Mouse (Mus musculus): ENCODE measurements around the gene Serhl. TPM values are rescaled to one million over a fixed set of nuclear protein-coding genes. Genes with fewer than 3 reads are reported as not detected.
A peak's percentile ranks its signal among the peaks of the same experiment; 100 is the strongest.
"Not testable (repeated sequence)": the region's sequence is repeated elsewhere in the genome, so short reads cannot be mapped to it uniquely, and the experiment has no call there.

The Serhl gene
- polyA plus RNA-seq (2012; rRNA removed), result 106 and 124 TPM in 2 replicates

DNA sequence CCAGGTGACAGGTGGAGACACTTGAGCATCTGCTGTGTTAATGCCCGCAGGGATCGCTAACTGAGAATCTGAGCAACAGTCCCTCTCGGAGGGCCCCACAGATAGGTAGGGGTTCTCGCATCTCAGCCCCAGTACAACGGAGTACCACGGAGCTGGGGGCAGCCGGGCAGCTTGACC lies at the start of gene Serhl:
Gene Serhl (plus strand): TSS at position 78 of the 177 bp plus-strand sequence.
- no peak within 1 kb of the TSS for H3K4me3 ChIP-seq (ENCODE audit: insufficient read depth, low read depth, low read length)
- no peaks in the 10 kb centered on the region for H3K27me3 ChIP-seq (replicated peaks; ENCODE audit: control insufficient read depth, insufficient read depth, low read length)
- H3K36me3 ChIP-seq (ENCODE audit: control insufficient read depth, insufficient read depth, low read length), result no peaks in the 10 kb centered on the region
- WGBS, result 38% methylated on average over 7 of the region's 7 CpGs
- H3K4me1 ChIP-seq (ENCODE audit: control insufficient read depth, insufficient read depth, low read length), result no peaks in the 10 kb centered on the region
- no peak within 1 kb of the TSS for H3K27ac ChIP-seq (ENCODE audit: insufficient read depth, low read depth, low read length)
- TF ChIP-seq POLR2A (IDR thresholded peaks at IDR 0.05; ENCODE audit: low read depth, low read length), result no peak
- no peak for TF ChIP-seq CTCF (conservative IDR thresholded peaks at IDR 0.05; ENCODE audit: insufficient read depth, insufficient read length, low read depth, low read length)
- DNase-seq, result no peak

DNA sequence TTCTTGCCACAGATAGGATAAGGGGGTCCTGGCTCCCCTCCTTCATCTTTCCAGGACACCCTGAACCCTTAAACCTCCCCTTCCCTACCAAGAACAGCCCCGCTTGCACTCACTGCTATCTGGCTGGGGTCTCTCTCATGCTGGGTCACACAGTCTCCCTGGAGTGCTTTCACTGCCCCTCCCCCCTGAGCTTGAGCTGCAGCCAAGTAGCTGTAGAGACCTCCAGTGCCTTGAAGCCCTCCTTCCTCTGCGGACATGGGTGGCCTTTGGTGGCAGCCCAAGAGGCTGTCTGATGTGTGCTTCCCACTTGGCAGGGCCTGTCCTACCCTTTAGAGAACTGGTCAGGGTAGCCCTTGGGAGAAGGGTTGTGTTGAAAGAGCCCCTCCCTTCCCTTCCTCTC lies 49.1 kb upstream of the Serhl start:
- TF ChIP-seq POLR2A (IDR thresholded peaks at IDR 0.05; ENCODE audit: low read depth, low read length), result no peak
- TF ChIP-seq CTCF (conservative IDR thresholded peaks at IDR 0.05; ENCODE audit: insufficient read depth, insufficient read length, low read depth, low read length), result no peak
- 80% methylated on average over 2 of the region's 2 CpGs for WGBS
- Histone ChIP-seq H3K36me3 (ENCODE audit: control insufficient read depth, insufficient read depth, low read length) (no peaks in the 10 kb centered on the region), H3K4me1 (ENCODE audit: control insufficient read depth, insufficient read depth, low read length) (no peaks in the 10 kb centered on the region), H3K27me3 (replicated peaks; ENCODE audit: control insufficient read depth, insufficient read depth, low read length) (no peaks in the 10 kb centered on the region), H3K4me3 (ENCODE audit: insufficient read depth, low read depth, low read length) (no peak overlapping the region), H3K27ac (ENCODE audit: insufficient read depth, low read depth, low read length) (no peak overlapping the region)
- peak; percentile 21 for DNase-seq

DNA sequence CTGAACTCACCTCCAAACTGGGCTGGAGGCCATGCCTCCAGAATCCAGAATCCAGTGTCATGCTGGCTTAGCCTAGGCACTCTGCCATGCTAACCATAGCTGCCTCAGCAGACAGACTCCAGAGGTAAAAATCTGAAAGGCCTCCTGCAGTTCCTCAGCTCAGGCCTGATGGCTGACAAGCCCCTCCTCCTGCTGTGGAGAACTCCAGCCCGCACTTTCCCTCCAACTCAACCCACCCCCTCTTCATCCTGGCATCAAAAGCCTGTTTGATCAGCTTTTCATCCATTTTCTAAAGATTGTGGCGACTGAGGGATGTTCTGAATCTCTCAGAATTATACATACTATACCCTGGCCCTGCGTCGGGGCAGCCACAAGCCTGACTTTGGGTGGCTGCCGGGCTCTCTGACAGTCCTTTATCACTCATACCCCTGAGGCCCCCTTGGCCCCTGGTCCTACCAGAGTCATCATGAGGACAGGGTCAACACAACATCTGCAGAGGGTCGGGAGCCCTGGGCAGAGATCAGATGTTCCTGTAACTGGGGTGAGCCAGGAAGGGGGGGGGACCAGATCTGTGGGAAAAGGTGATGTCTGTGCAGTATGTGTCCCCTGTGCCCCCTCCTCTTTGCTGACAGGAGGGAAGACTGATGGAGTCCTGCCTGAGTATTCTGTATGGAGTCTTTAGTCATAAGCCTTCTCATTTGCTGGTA lies 46.5 kb upstream of the Serhl start:
- 53% methylated on average over 6 of the region's 6 CpGs for WGBS
- Histone ChIP-seq H3K27me3 (replicated peaks; ENCODE audit: control insufficient read depth, insufficient read depth, low read length) (no peaks in the 10 kb centered on the region), H3K36me3 (ENCODE audit: control insufficient read depth, insufficient read depth, low read length) (no peaks in the 10 kb centered on the region), H3K4me3 (ENCODE audit: insufficient read depth, low read depth, low read length) (no peak overlapping the region), H3K4me1 (ENCODE audit: control insufficient read depth, insufficient read depth, low read length) (no peaks in the 10 kb centered on the region), H3K27ac (ENCODE audit: insufficient read depth, low read depth, low read length) (no peak overlapping the region)
- DNase-seq, result no peak
- TF ChIP-seq POLR2A (IDR thresholded peaks at IDR 0.05; ENCODE audit: low read depth, low read length), result no peak
- TF ChIP-seq CTCF (conservative IDR thresholded peaks at IDR 0.05; ENCODE audit: insufficient read depth, insufficient read length, low read depth, low read length), result no peak

DNA sequence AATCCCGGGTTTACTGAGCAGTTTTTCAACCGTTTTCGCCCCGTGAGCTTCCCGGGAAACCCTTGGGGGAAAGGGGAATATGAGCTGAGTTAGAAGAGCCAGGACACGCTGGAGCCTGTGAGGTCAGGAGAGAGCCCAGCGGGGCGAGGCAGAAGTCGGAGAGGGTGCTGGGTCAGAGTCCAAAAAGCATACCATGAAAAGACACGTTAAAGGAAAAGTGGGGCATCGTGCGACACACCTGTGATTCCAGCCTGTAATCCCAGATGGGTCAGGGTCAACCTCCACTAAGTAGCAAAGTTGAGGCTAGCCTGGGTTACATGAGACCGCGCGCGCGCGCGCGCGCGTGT lies 46.0 kb upstream of the Serhl start:
- 70% methylated on average over 22 of the region's 22 CpGs for WGBS
- H3K4me1 ChIP-seq (ENCODE audit: control insufficient read depth, insufficient read depth, low read length), result no peaks in the 10 kb centered on the region
- no peak for TF ChIP-seq POLR2A (IDR thresholded peaks at IDR 0.05; ENCODE audit: low read depth, low read length)
- TF ChIP-seq CTCF (conservative IDR thresholded peaks at IDR 0.05; ENCODE audit: insufficient read depth, insufficient read length, low read depth, low read length), result no peak

DNA sequence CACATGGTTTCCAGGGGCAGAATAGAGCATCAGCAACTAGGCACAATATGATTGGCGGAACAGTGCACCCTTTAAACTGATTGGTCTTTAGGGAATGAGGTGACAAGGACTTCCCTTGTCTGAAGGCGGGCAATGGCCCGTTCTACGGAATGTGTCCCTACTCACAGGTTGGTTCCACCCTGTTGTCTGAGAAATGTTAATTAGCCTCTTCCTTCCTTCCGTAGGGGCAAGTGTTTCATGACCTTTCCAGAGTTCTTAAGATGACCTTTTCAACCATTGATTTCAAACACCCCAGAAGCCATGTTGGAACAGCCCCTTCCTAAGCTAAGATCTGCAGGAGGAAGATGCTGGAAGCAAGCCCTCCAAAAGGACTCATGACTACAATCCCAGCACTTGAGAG lies 43.7 kb upstream of the Serhl start:
- not testable (repeated sequence) for H3K36me3 ChIP-seq (ENCODE audit: control insufficient read depth, insufficient read depth, low read length); H3K27me3 ChIP-seq (replicated peaks; ENCODE audit: control insufficient read depth, insufficient read depth, low read length); H3K27ac ChIP-seq (ENCODE audit: insufficient read depth, low read depth, low read length); DNase-seq; H3K4me3 ChIP-seq (ENCODE audit: insufficient read depth, low read depth, low read length); H3K4me1 ChIP-seq (ENCODE audit: control insufficient read depth, insufficient read depth, low read length)
- WGBS, result 86% methylated on average over 5 of the region's 5 CpGs

More for the DNA sequence above, 46.0 kb upstream of the Serhl start:
- Histone ChIP-seq H3K27me3 (replicated peaks; ENCODE audit: control insufficient read depth, insufficient read depth, low read length) (no peaks in the 10 kb centered on the region), H3K36me3 (ENCODE audit: control insufficient read depth, insufficient read depth, low read length) (no peaks in the 10 kb centered on the region), H3K27ac (ENCODE audit: insufficient read depth, low read depth, low read length) (no peak overlapping the region), H3K4me3 (ENCODE audit: insufficient read depth, low read depth, low read length) (no peak overlapping the region)
- DNase-seq, result no peak

DNA sequence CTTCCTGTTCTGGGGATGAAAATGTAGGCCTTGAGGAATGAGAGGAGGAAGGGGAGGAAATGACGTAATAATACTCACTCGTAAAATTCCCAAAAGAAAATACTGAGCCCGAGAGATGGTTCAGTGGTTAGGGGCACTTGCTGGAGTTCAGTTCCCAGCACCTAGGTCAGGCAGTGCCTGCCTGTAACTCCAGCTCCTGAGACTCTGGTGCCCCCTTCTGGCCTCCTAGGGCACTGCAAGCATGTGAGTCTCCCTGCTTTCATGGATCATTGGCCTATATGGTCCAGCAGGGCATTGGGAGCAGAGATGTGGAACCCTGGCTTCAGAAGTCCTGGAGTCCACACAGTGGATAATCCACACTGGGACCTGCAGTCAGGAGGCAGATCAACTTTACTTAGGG lies 43.0 kb upstream of the Serhl start:
- no peaks in the 10 kb centered on the region for H3K36me3 ChIP-seq (ENCODE audit: control insufficient read depth, insufficient read depth, low read length)
- DNase-seq, result no peak
- no peak overlapping the region for H3K4me3 ChIP-seq (ENCODE audit: insufficient read depth, low read depth, low read length)
- 87% methylated on average over 3 of the region's 3 CpGs for WGBS
- TF ChIP-seq CTCF (conservative IDR thresholded peaks at IDR 0.05; ENCODE audit: insufficient read depth, insufficient read length, low read depth, low read length), result peak; percentile 31; the same call in 1 of the 2 replicates
- no peak for TF ChIP-seq POLR2A (IDR thresholded peaks at IDR 0.05; ENCODE audit: low read depth, low read length)
- no peaks in the 10 kb centered on the region for H3K27me3 ChIP-seq (replicated peaks; ENCODE audit: control insufficient read depth, insufficient read depth, low read length)
- no peak overlapping the region for H3K27ac ChIP-seq (ENCODE audit: insufficient read depth, low read depth, low read length)
- no peaks in the 10 kb centered on the region for H3K4me1 ChIP-seq (ENCODE audit: control insufficient read depth, insufficient read depth, low read length)

- 67% methylated on average over 7 of the region's 7 CpGs for WGBS
- TF ChIP-seq POLR2A (IDR thresholded peaks at IDR 0.05; ENCODE audit: low read depth, low read length), result no peak
- TF ChIP-seq CTCF (conservative IDR thresholded peaks at IDR 0.05; ENCODE audit: insufficient read depth, insufficient read length, low read depth, low read length), result no peak
- no peak for DNase-seq
Measured at GRCm38 (mm10) chr15:83046730-83047129, 42.6 kb upstream of the Serhl start.

More at GRCm38 (mm10) chr15:83046730-83047129, 42.6 kb upstream of the Serhl start:
- no peaks in the 10 kb centered on the region for H3K36me3 ChIP-seq (ENCODE audit: control insufficient read depth, insufficient read depth, low read length)
- no peaks in the 10 kb centered on the region for H3K4me1 ChIP-seq (ENCODE audit: control insufficient read depth, insufficient read depth, low read length)
- no peak overlapping the region for H3K27ac ChIP-seq (ENCODE audit: insufficient read depth, low read depth, low read length)
- no peaks in the 10 kb centered on the region for H3K27me3 ChIP-seq (replicated peaks; ENCODE audit: control insufficient read depth, insufficient read depth, low read length)
- no peak overlapping the region for H3K4me3 ChIP-seq (ENCODE audit: insufficient read depth, low read depth, low read length)

Data from kidney, adult 2 months (tissue).